Mouse (Mus musculus): ENCODE measurements around the gene Asap3.

Gene Asap3

GRCm38 (mm10) chr4:136180408-136181330, 25.5 kb upstream of the Asap3 start:
- DNase-seq (ENCODE audit: low spot score in 2 of 2) = peak; percentile 60 to 81

GRCm38 (mm10) chr4:136181367-136181766, 24.8 kb upstream of the Asap3 start:
- DNase-seq (ENCODE audit: low spot score in 2 of 2) = no peak

- no peak for DNase-seq (ENCODE audit: low spot score in 2 of 2)
Observed at GRCm38 (mm10) chr4:136185375-136185774, 20.8 kb upstream of the Asap3 start.

GRCm38 (mm10) chr4:136186315-136186714, 19.9 kb upstream of the Asap3 start:
- no peak for DNase-seq (ENCODE audit: low spot score in 2 of 2)

GRCm38 (mm10) chr4:136186739-136187472, 19.3 kb upstream of the Asap3 start:
- no peak for DNase-seq (ENCODE audit: low spot score in 2 of 2)

GRCm38 (mm10) chr4:136188973-136189737, 17.0 kb upstream of the Asap3 start:
- no peak for DNase-seq (ENCODE audit: low spot score in 2 of 2)

GRCm38 (mm10) chr4:136189912-136190311, 16.3 kb upstream of the Asap3 start:
- no peak for DNase-seq (ENCODE audit: low spot score in 2 of 2)

- no peak for DNase-seq (ENCODE audit: low spot score in 2 of 2)
Observed at GRCm38 (mm10) chr4:136193571-136193970, 12.6 kb upstream of the Asap3 start.

GRCm38 (mm10) chr4:136195029-136195428, 11.1 kb upstream of the Asap3 start:
- no peak for DNase-seq (ENCODE audit: low spot score in 2 of 2)

- no peak for DNase-seq (ENCODE audit: low spot score in 2 of 2)
Observed at GRCm38 (mm10) chr4:136195629-136196028, 10.5 kb upstream of the Asap3 start.

- no peak for DNase-seq (ENCODE audit: low spot score in 2 of 2)
Observed at GRCm38 (mm10) chr4:136196201-136196600, 10.0 kb upstream of the Asap3 start.

- no peak for DNase-seq (ENCODE audit: low spot score in 2 of 2)
Observed at GRCm38 (mm10) chr4:136198846-136199245, 7.3 kb upstream of the Asap3 start.

- DNase-seq (ENCODE audit: low spot score in 2 of 2) = no peak
Observed at GRCm38 (mm10) chr4:136199562-136200292, 6.4 kb upstream of the Asap3 start.

GRCm38 (mm10) chr4:136202509-136202908, 3.7 kb upstream of the Asap3 start:
- peak in 1 of 2 experiments; percentile 64 for DNase-seq (ENCODE audit: low spot score in 2 of 2)

GRCm38 (mm10) chr4:136204775-136205174, 1.4 kb upstream of the Asap3 start:
- no peak for DNase-seq (ENCODE audit: low spot score in 2 of 2)

GRCm38 (mm10) chr4:136206943-136207342, 778 bp downstream of the Asap3 start:
- DNase-seq (ENCODE audit: low spot score in 2 of 2) = no peak

- no peak for DNase-seq (ENCODE audit: low spot score in 2 of 2)
Observed at GRCm38 (mm10) chr4:136210931-136211330, 4.8 kb downstream of the Asap3 start.

GRCm38 (mm10) chr4:136213629-136214028, 7.5 kb downstream of the Asap3 start:
- DNase-seq (ENCODE audit: low spot score in 2 of 2) = no peak

GRCm38 (mm10) chr4:136214828-136215227, 8.7 kb downstream of the Asap3 start:
- DNase-seq (ENCODE audit: low spot score in 2 of 2) = no peak

GRCm38 (mm10) chr4:136215576-136215975, 9.4 kb downstream of the Asap3 start:
- no peak for DNase-seq (ENCODE audit: low spot score in 2 of 2)

- no peak for DNase-seq (ENCODE audit: low spot score in 2 of 2)
Observed at GRCm38 (mm10) chr4:136217063-136217462, 10.9 kb downstream of the Asap3 start.
